Mouse (Mus musculus) heart, postnatal 36 days (tissue): ENCODE results near the gene Fn1. TPM values are rescaled to one million over a fixed set of nuclear protein-coding genes. Genes with fewer than 3 reads are reported as not detected.

Source experiments
- DNase-seq, 2 experiments: peaks; one replicate each; pipeline ENCODE4 v3.0.0; 2021 to 2022
- intact Hi-C: fragments of 180-260 bp; cut with DNase I; formaldehyde crosslinking; loops from one replicate; pipeline ENCODE4 v1.15.1; 2025
- total RNA-seq, 2 experiments: library from RNA; stranded (reverse); gene quantifications; 2 replicates each; pipeline ENCODE4 v1.2.3; 2021

The Fn1 gene
- total RNA-seq, 2 experiments from 2014 or later: 86.6 to 106 TPM

- no peak for DNase-seq
- intact Hi-C loops: no loop called here
These were observed 102.3 kb downstream of the Fn1 start for GRCm38 (mm10) chr1:71550626-71551195.

GRCm38 (mm10) chr1:71540437-71540836 is 112.6 kb downstream of the Fn1 start:
- intact Hi-C loops: no loop called here
- peak; percentile 16 to 26 for DNase-seq

GRCm38 (mm10) chr1:71539641-71540040 is 113.4 kb downstream of the Fn1 start:
- intact Hi-C loops: no loop called here

More at GRCm38 (mm10) chr1:71539641-71540040, 113.4 kb downstream of the Fn1 start:
- DNase-seq: no peak

Other genes starting within 250 kb of the Fn1 start
- gene Abca12, start 238.3 kb downstream of the Fn1 start, total RNA-seq: 1 to 10 TPM; 3.1 to 4.8 TPM
- gene Atic, start 96.0 kb downstream of the Fn1 start, total RNA-seq: 10 to 100 TPM; 20.8 to 24.0 TPM